Mouse (Mus musculus): ENCODE data around the gene Tln2. TPM values are rescaled to one million over a fixed set of nuclear protein-coding genes. Genes with fewer than 3 reads are reported as not detected.

Tln2 gene
- polyA plus RNA-seq, 1 experiment = 0.50 TPM

GRCm38 (mm10) chr9:67264896-67265295 lies 294.6 kb downstream of the Tln2 start:
- Histone ChIP-seq H3K4me1 (ENCODE audit: control insufficient read depth, insufficient read depth, insufficient read length) (no peaks in the 10 kb centered on the region), H3K4me3 (ENCODE audit: extremely low read depth, insufficient read depth, insufficient read length) (no peak overlapping the region), H3K36me3 (ENCODE audit: control insufficient read depth, insufficient read depth, low read length) (no peaks in the 10 kb centered on the region), H3K27me3 (ENCODE audit: control insufficient read depth, insufficient read depth, low read length) (no peaks in the 10 kb centered on the region), H3K27ac (ENCODE audit: insufficient read depth, low read length) (no peak overlapping the region)
- no peak for DNase-seq (ENCODE audit: low read depth in 1 of 2, low spot score in 2 of 2)
- 45% methylated on average over 2 of the region's 2 CpGs for WGBS
- TF ChIP-seq CTCF (IDR thresholded peaks at IDR 0.05; ENCODE audit: extremely low read depth, insufficient read depth, insufficient read length, insufficient replicate concordance) = no peak
- TF ChIP-seq POLR2A (IDR thresholded peaks at IDR 0.05; ENCODE audit: low read depth, low read length) = no peak

- Histone ChIP-seq H3K36me3 (ENCODE audit: control insufficient read depth, insufficient read depth, low read length) (no peaks in the 10 kb centered on the region), H3K4me1 (ENCODE audit: control insufficient read depth, insufficient read depth, insufficient read length) (no peaks in the 10 kb centered on the region), H3K4me3 (ENCODE audit: extremely low read depth, insufficient read depth, insufficient read length) (no peak overlapping the region), H3K27me3 (ENCODE audit: control insufficient read depth, insufficient read depth, low read length) (no peaks in the 10 kb centered on the region), H3K27ac (ENCODE audit: insufficient read depth, low read length) (peak overlapping the region; percentile 5; the same call in 1 of the 2 replicates)
- TF ChIP-seq POLR2A (IDR thresholded peaks at IDR 0.05; ENCODE audit: low read depth, low read length) (no peak), CTCF (IDR thresholded peaks at IDR 0.05; ENCODE audit: extremely low read depth, insufficient read depth, insufficient read length, insufficient replicate concordance) (no peak)
- 58% methylated on average over 13 of the region's 13 CpGs for WGBS
- no peak for DNase-seq (ENCODE audit: low read depth in 1 of 2, low spot score in 2 of 2)
Measured at GRCm38 (mm10) chr9:67260835-67261599, 298.5 kb downstream of the Tln2 start.

GRCm38 (mm10) chr9:67250141-67250540 lies 309.4 kb downstream of the Tln2 start:
- H3K27ac ChIP-seq (ENCODE audit: insufficient read depth, low read length) = no peak overlapping the region
- H3K4me1 ChIP-seq (ENCODE audit: control insufficient read depth, insufficient read depth, insufficient read length) = no peaks in the 10 kb centered on the region
- H3K4me3 ChIP-seq (ENCODE audit: extremely low read depth, insufficient read depth, insufficient read length) = no peak overlapping the region
- DNase-seq (ENCODE audit: low read depth in 1 of 2, low spot score in 2 of 2) = no peak
- WGBS = 82% methylated on average over 2 of the region's 2 CpGs
- no peaks in the 10 kb centered on the region for H3K27me3 ChIP-seq (ENCODE audit: control insufficient read depth, insufficient read depth, low read length)
- TF ChIP-seq CTCF (IDR thresholded peaks at IDR 0.05; ENCODE audit: extremely low read depth, insufficient read depth, insufficient read length, insufficient replicate concordance) = no peak
- H3K36me3 ChIP-seq (ENCODE audit: control insufficient read depth, insufficient read depth, low read length) = no peaks in the 10 kb centered on the region

GRCm38 (mm10) chr9:67247365-67247950 lies 312.0 kb downstream of the Tln2 start:
- no peaks in the 10 kb centered on the region for H3K36me3 ChIP-seq (ENCODE audit: control insufficient read depth, insufficient read depth, low read length)
- TF ChIP-seq CTCF (IDR thresholded peaks at IDR 0.05; ENCODE audit: extremely low read depth, insufficient read depth, insufficient read length, insufficient replicate concordance) (no peak), POLR2A (IDR thresholded peaks at IDR 0.05; ENCODE audit: low read depth, low read length) (no peak)
- WGBS = 92% methylated on average over 10 of the region's 10 CpGs
- H3K27me3 ChIP-seq (ENCODE audit: control insufficient read depth, insufficient read depth, low read length) = no peaks in the 10 kb centered on the region
- no peak for DNase-seq (ENCODE audit: low read depth in 1 of 2, low spot score in 2 of 2)
- no peak overlapping the region for H3K27ac ChIP-seq (ENCODE audit: insufficient read depth, low read length)
- no peaks in the 10 kb centered on the region for H3K4me1 ChIP-seq (ENCODE audit: control insufficient read depth, insufficient read depth, insufficient read length)
- no peak overlapping the region for H3K4me3 ChIP-seq (ENCODE audit: extremely low read depth, insufficient read depth, insufficient read length)

GRCm38 (mm10) chr9:67245265-67245664 lies 314.2 kb downstream of the Tln2 start:
- Histone ChIP-seq H3K27ac (ENCODE audit: insufficient read depth, low read length) (no peak overlapping the region), H3K4me3 (ENCODE audit: extremely low read depth, insufficient read depth, insufficient read length) (no peak overlapping the region), H3K36me3 (ENCODE audit: control insufficient read depth, insufficient read depth, low read length) (no peaks in the 10 kb centered on the region), H3K4me1 (ENCODE audit: control insufficient read depth, insufficient read depth, insufficient read length) (no peaks in the 10 kb centered on the region), H3K27me3 (ENCODE audit: control insufficient read depth, insufficient read depth, low read length) (no peaks in the 10 kb centered on the region)
- DNase-seq (ENCODE audit: low read depth in 1 of 2, low spot score in 2 of 2) = no peak
- WGBS = 97% methylated on average over 2 of the region's 2 CpGs
- TF ChIP-seq POLR2A (IDR thresholded peaks at IDR 0.05; ENCODE audit: low read depth, low read length) (no peak), CTCF (IDR thresholded peaks at IDR 0.05; ENCODE audit: extremely low read depth, insufficient read depth, insufficient read length, insufficient replicate concordance) (no peak)

- H3K27ac ChIP-seq (ENCODE audit: insufficient read depth, low read length) = no peak overlapping the region
- no peak for DNase-seq (ENCODE audit: low read depth in 1 of 2, low spot score in 2 of 2)
- H3K4me3 ChIP-seq (ENCODE audit: extremely low read depth, insufficient read depth, insufficient read length) = no peak overlapping the region
- H3K27me3 ChIP-seq (ENCODE audit: control insufficient read depth, insufficient read depth, low read length) = no peaks in the 10 kb centered on the region
- H3K36me3 ChIP-seq (ENCODE audit: control insufficient read depth, insufficient read depth, low read length) = no peaks in the 10 kb centered on the region
- no peaks in the 10 kb centered on the region for H3K4me1 ChIP-seq (ENCODE audit: control insufficient read depth, insufficient read depth, insufficient read length)
- WGBS = 89% methylated on average over 5 of the region's 5 CpGs
- TF ChIP-seq CTCF (IDR thresholded peaks at IDR 0.05; ENCODE audit: extremely low read depth, insufficient read depth, insufficient read length, insufficient replicate concordance) (no peak), POLR2A (IDR thresholded peaks at IDR 0.05; ENCODE audit: low read depth, low read length) (no peak)
Measured at GRCm38 (mm10) chr9:67241683-67242082, 317.8 kb downstream of the Tln2 start.

- DNase-seq (ENCODE audit: low read depth in 1 of 2, low spot score in 2 of 2) = no peak
- TF ChIP-seq POLR2A (IDR thresholded peaks at IDR 0.05; ENCODE audit: low read depth, low read length) (no peak), CTCF (IDR thresholded peaks at IDR 0.05; ENCODE audit: extremely low read depth, insufficient read depth, insufficient read length, insufficient replicate concordance) (no peak)
- Histone ChIP-seq H3K36me3 (ENCODE audit: control insufficient read depth, insufficient read depth, low read length) (no peaks in the 10 kb centered on the region), H3K4me3 (ENCODE audit: extremely low read depth, insufficient read depth, insufficient read length) (no peak overlapping the region), H3K4me1 (ENCODE audit: control insufficient read depth, insufficient read depth, insufficient read length) (no peaks in the 10 kb centered on the region), H3K27ac (ENCODE audit: insufficient read depth, low read length) (no peak overlapping the region), H3K27me3 (ENCODE audit: control insufficient read depth, insufficient read depth, low read length) (no peaks in the 10 kb centered on the region)
- WGBS = 87% methylated on average over 9 of the region's 9 CpGs
Measured at GRCm38 (mm10) chr9:67240456-67240855, 319.0 kb downstream of the Tln2 start.

Data from spleen, adult 2 months (tissue).